Mouse (Mus musculus): ENCODE measurements around the gene Mtus2. TPM values are rescaled to one million over a fixed set of nuclear protein-coding genes. Genes with fewer than 3 reads are reported as not detected.

Mtus2 gene
- total RNA-seq (2023), result 0.13 and 0.20 TPM in 2 replicates

DNA sequence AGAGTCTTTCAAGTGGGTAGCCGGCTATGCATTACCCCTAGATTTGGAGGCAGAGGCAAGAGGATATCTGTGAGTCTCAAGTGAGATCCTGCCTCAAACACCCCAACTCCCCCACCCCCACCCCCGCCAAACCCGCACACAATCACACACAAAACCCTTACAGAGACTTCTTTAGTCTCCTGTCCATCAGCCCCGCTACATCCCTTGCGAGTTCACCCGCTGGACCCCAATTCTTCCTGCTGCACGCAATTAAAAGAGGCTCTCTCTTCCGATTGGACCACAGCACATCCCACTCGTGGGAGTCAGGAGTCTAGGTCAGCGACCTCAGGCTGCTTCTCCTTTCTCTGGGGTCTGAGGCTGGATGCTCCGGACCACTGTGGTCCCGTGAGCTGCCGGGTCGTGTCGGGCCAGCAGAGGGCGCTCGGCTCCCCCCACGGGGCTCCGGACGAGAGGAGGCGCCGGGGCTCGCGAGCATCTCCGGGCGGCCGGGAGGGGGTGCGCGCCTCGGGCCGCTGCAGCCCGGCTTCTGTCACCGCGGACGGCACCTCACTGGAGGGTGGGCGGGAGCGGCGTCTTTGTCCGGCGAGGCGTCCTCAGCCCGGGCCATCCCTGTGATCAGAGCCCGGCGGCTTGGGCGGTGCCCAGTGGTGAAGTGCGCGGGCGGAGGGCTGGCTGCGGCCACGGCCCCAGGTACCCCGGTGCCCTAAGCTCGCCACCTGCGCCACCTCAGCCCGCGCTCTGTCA, at the start of gene Mtus2:
Gene Mtus2 (plus strand): TSS at position 500 of the 744 bp plus-strand sequence.

Other genes starting within 250 kb of the Mtus2 start
- gene Flt1, start 231.3 kb upstream of the Mtus2 start, total RNA-seq (2023), result 0.93 and 1.1 TPM in 2 replicates
- gene Pomp, start 96.9 kb upstream of the Mtus2 start, total RNA-seq (2023), result 62.0 and 102 TPM in 2 replicates
- 4.6 and 7.4 TPM in 2 replicates for gene Slc46a3, start 62.5 kb upstream of the Mtus2 start, total RNA-seq (2023)